Mouse (Mus musculus) limb, embryonic 14.5 days (tissue): ENCODE results near the gene Gbp8. TPM values are rescaled to one million over a fixed set of nuclear protein-coding genes. Genes with fewer than 3 reads are reported as not detected.
"Not testable (repeated sequence)": the region's sequence is repeated elsewhere in the genome, so short reads cannot be mapped to it uniquely, and the experiment has no call there.

Source experiments
- ATAC-seq: fragments of 200-750 bp; cut with Nextera tagmentation; 2 replicates; pipeline ENCODE4 v1.8.0; 2017; ENCODE audit warnings: low read depth, moderate number of reproducible peaks, moderate TSS enrichment; ENCODE audit not compliant: low FRiP score
- DNase-seq: peaks from one replicate; pipeline ENCODE4 v3.0.0-alpha.2; 2015; ENCODE audit warnings: low spot score
- H3K27ac ChIP-seq: fragments of 300-500 bp; sonication (generic); replicated peaks from 2 replicates; pipeline ENCODE4 v1.5.1; 2014; ENCODE audit warnings: low read depth, mild to moderate bottlenecking, low read length, moderate library complexity, mixed read lengths
- H3K27me3 ChIP-seq: fragments of 300-500 bp; sonication (generic); 2 replicates; pipeline ENCODE4 v1.6.1; 2014; ENCODE audit warnings: low read length, mixed read lengths; ENCODE audit not compliant: control insufficient read depth, insufficient read depth
- H3K36me3 ChIP-seq: fragments of 300-500 bp; sonication (generic); 2 replicates; pipeline ENCODE4 v1.6.1; 2014; ENCODE audit warnings: mild to moderate bottlenecking, low read length, moderate library complexity, mixed read lengths; ENCODE audit not compliant: control insufficient read depth, insufficient read depth
- H3K4me1 ChIP-seq: fragments of 300-500 bp; sonication (generic); 2 replicates; pipeline ENCODE4 v1.6.1; 2014; ENCODE audit warnings: antibody characterized with exemption, low read length, mixed read lengths; ENCODE audit not compliant: control insufficient read depth, insufficient read depth
- H3K4me2 ChIP-seq: fragments of 300-500 bp; sonication (generic); replicated peaks from 2 replicates; pipeline ENCODE4 v1.6.1; 2014; ENCODE audit warnings: low read depth, mild to moderate bottlenecking, low read length, moderate library complexity; ENCODE audit not compliant: severe bottlenecking
- H3K4me3 ChIP-seq: fragments of 300-500 bp; sonication (generic); replicated peaks from 2 replicates; pipeline ENCODE4 v1.5.1; 2014; ENCODE audit warnings: low read length
- H3K9ac ChIP-seq: fragments of 300-500 bp; sonication (generic); 2 replicates; pipeline ENCODE4 v1.6.1; 2014; ENCODE audit warnings: mild to moderate bottlenecking, low read depth, low read length, moderate library complexity; ENCODE audit not compliant: severe bottlenecking
- H3K9me3 ChIP-seq: fragments of 300-500 bp; sonication (generic); 2 replicates; pipeline ENCODE4 v1.6.1; 2016; ENCODE audit warnings: low read length; ENCODE audit not compliant: control insufficient read depth
- POLR2A ChIP-seq: fragments of 200-500 bp; IDR thresholded peaks from 2 replicates; pipeline ENCODE4 v1.8.0; 2012; ENCODE audit warnings: inconsistent platforms, mild to moderate bottlenecking, moderate library complexity, borderline replicate concordance; ENCODE audit not compliant: insufficient read depth, insufficient read length; ENCODE audit errors: extremely low read depth
- WGBS: fragments of 180-500 bp; shearing (Covaris S2); extraction: QIAGEN DNeasy Blood & Tissue Kit; methylation state at CpG from one replicate; pipeline ENCODE4 v1.1.7; 2014; 5-methylcytosine and 5-hydroxymethylcytosine counted together
- polyA plus RNA-seq, 2 experiments: library from polyadenylated mRNA; depleted of rRNA in 1 of 2; stranded (reverse) in 1 of 2; unstranded in 1 of 2; fragments of >200 nt; fragmentation: Nextera tagmentation in 1 of 2; extraction: Ambion mirVana in 1 of 2; gene quantifications; 2 replicates each; pipeline versions ENCODE4 v1.2.1 to v1.2.3; 2012 to 2014

Gene Gbp8
- polyA plus RNA-seq, 2 experiments = 0.55 to 0.94 TPM

- not testable (repeated sequence) for H3K36me3 ChIP-seq, H3K27ac ChIP-seq, H3K4me3 ChIP-seq, H3K4me2 ChIP-seq, H3K4me1 ChIP-seq, DNase-seq, ATAC-seq, H3K9ac ChIP-seq, H3K9me3 ChIP-seq, H3K27me3 ChIP-seq
- 85% methylated on average over 2 of the region's 2 CpGs for WGBS
Observed at GRCm38 (mm10) chr5:105105689-105106088, 33.7 kb downstream of the Gbp8 start.

- TF ChIP-seq POLR2A = no peak
- Histone ChIP-seq H3K9me3 (0 out of 2 replicates have a peak, but pooled peaks cover 1% of the 10 kb centered on the region), H3K4me2 (no peak overlapping the region), H3K27ac (no peak overlapping the region), H3K9ac (no peak overlapping the region), H3K27me3 (no peaks in the 10 kb centered on the region), H3K4me3 (no peak overlapping the region), H3K36me3 (no peaks in the 10 kb centered on the region), H3K4me1 (no peaks in the 10 kb centered on the region)
- DNase-seq (no peak), ATAC-seq (no peak)
Observed at GRCm38 (mm10) chr5:105081900-105082299, 57.4 kb downstream of the Gbp8 start.

GRCm38 (mm10) chr5:105068356-105068755 is 71.0 kb downstream of the Gbp8 start:
- not testable (repeated sequence) for H3K4me1 ChIP-seq, DNase-seq, H3K27ac ChIP-seq, H3K27me3 ChIP-seq, ATAC-seq, H3K4me2 ChIP-seq, H3K36me3 ChIP-seq, H3K9ac ChIP-seq, H3K4me3 ChIP-seq, H3K9me3 ChIP-seq

- not testable (repeated sequence) for H3K27me3 ChIP-seq, DNase-seq, H3K4me1 ChIP-seq, H3K36me3 ChIP-seq, ATAC-seq, H3K9me3 ChIP-seq, H3K4me3 ChIP-seq, H3K27ac ChIP-seq, H3K4me2 ChIP-seq, H3K9ac ChIP-seq
- WGBS = 61% methylated on average over 2 of the region's 2 CpGs
Observed at GRCm38 (mm10) chr5:105064443-105064842, 74.9 kb downstream of the Gbp8 start.

- no peak overlapping the region for H3K27ac ChIP-seq
- no peak overlapping the region for H3K4me2 ChIP-seq
- no peaks in the 10 kb centered on the region for H3K4me1 ChIP-seq
- H3K9me3 ChIP-seq = no peaks in the 10 kb centered on the region
- no peak for DNase-seq
- H3K4me3 ChIP-seq = no peak overlapping the region
- no peaks in the 10 kb centered on the region for H3K36me3 ChIP-seq
- TF ChIP-seq POLR2A = no peak
- ATAC-seq = no peak
- H3K27me3 ChIP-seq = no peaks in the 10 kb centered on the region
- 53% methylated on average over 1 of the region's 1 CpGs for WGBS
- H3K9ac ChIP-seq = no peak overlapping the region
Observed at GRCm38 (mm10) chr5:105063321-105063720, 76.0 kb downstream of the Gbp8 start.

- H3K27me3 ChIP-seq, H3K9ac ChIP-seq, H3K27ac ChIP-seq: not testable (repeated sequence)
Observed at GRCm38 (mm10) chr5:105062403-105062802, 76.9 kb downstream of the Gbp8 start.

More at GRCm38 (mm10) chr5:105062403-105062802, 76.9 kb downstream of the Gbp8 start:
- not testable (repeated sequence) for H3K36me3 ChIP-seq, H3K4me2 ChIP-seq, ATAC-seq, H3K4me3 ChIP-seq, DNase-seq, H3K4me1 ChIP-seq, H3K9me3 ChIP-seq
- 77% methylated on average over 2 of the region's 2 CpGs for WGBS
